Mouse (Mus musculus): ENCODE measurements around the gene Ilf2.

GRCm38 (mm10) chr3:90428186-90428585 is 47.7 kb upstream of the Ilf2 start:
- TF ChIP-seq EP300 (IDR thresholded peaks at IDR 0.05; ENCODE audit: low read depth) (no peak), CTCF (IDR thresholded peaks at IDR 0.05; ENCODE audit: low read depth) (no peak)

Data from liver, postnatal 0 days (tissue).